Mouse (Mus musculus): Measurements from ENCODE around the gene Usp21.
"Not testable (repeated sequence)": the region's sequence is repeated elsewhere in the genome, so short reads cannot be mapped to it uniquely, and the experiment has no call there.

Gene Usp21

GRCm38 (mm10) chr1:171287136-171288081 is at the start of gene Usp21:
Gene Usp21 (minus strand): TSS chr1:171287991.
- DNase-seq (ENCODE audit: low read depth, low spot score) = peak; percentile 92

DNA sequence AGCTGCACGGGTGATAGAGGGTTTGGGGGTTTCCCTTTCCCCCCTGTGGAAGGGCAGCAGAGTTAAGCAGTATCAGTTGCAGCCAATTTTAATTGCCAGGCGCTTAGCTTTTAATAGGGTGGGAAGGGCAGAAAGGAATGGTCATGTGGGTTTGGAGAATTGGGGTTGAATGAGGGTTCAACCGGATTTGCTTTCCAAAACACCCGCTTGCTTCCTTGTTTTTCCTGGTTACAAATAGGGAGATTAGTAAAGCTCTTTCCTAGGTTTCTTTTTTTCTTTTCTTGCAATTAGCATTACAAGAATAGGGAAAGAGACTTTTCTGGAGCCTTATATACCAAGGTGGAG is 42.4 kb upstream of the Usp21 start:
- no peak for DNase-seq (ENCODE audit: low read depth, low spot score)

DNA sequence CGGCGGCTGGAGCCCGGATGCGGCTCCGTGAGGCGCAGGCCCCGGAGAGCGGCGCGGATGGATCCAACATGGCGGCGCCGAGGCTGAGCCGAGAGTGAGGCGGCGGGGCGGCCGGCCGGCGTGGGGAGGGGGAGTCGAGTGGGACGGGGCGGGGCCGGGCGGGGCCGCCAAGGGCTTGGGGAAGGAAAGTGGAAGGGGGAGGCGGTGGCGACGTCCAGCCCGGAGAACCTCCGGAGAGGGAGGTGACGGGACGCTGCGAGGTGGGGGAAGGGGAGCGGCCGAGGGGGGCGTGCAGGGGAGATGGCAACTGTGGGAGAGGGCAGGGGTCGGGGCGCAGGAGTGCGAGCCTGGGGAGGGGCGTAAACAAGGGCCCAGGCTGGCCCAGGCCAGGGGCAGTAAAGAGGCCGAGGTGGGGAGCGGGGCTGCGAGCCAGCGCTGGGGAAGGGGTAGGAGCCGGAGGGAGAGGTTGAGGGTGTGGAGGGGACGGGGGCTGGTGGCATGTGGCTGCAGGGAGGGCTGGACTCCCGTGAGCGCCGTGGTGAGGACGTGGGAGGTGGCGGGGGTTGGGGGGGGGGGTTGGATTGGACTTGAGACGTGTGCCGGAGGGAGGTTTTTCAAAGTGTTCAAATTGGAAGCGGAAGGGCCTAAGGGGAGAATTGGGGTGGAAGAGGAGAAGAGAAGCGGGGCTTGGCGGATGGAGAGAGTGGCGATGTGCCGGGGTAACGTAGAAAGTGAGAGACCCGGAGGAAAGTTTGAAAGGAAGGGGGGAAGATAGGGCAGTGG is 41.8 kb upstream of the Usp21 start:
- DNase-seq (ENCODE audit: low read depth, low spot score) = peak; percentile 80

- peak; percentile 86 for DNase-seq (ENCODE audit: low read depth, low spot score)
These were observed 41.1 kb upstream of the Usp21 start, which contains the start of gene Dedd for GRCm38 (mm10) chr1:171328839-171329432. Gene Dedd (plus strand): TSS chr1:171329145.

DNA sequence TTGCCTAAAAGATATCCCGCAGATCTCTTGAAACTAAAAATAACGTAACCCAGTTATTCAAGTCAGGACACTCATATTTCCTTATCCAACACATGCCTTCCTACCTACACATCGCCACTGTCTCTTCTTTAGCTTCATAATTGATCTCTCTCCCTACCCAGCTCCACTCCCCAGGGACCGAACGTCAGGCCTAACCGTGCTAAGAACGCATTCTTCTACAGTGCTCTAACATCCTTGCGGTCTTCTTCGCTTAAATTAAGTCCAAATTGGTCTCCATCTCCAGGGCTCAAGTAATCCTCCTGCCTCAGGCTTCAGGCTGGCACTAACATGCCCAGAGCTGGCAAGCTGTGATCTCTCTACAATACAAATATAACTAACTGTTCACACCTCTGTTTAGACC is 40.5 kb upstream of the Usp21 start:
- DNase-seq (ENCODE audit: low read depth, low spot score) = no peak

GRCm38 (mm10) chr1:171326588-171326987 is 38.8 kb upstream of the Usp21 start:
- DNase-seq (ENCODE audit: low read depth, low spot score) = not testable (repeated sequence)

DNA sequence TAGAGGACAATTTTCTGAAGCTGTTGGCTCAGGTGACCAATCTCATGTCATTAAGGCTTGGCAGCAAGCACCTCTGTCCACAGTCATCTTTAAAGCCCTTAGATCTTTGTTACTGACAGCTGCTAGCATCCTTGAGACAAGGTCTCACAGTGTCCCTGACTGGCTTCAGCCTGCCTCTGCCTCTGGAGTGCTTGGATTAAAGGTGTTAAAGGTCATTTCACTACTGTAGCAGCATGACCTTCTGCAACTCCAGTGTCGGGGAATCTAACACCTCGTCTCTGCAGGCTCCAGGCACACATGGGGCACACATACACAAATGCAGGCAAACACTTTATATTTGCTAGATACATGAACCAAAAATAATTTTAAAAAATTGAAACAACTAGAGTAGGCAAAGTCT is 37.8 kb upstream of the Usp21 start:
- no peak for DNase-seq (ENCODE audit: low read depth, low spot score)

- DNase-seq (ENCODE audit: low read depth, low spot score) = no peak
These were observed 34.2 kb upstream of the Usp21 start for GRCm38 (mm10) chr1:171322012-171322411.

DNA sequence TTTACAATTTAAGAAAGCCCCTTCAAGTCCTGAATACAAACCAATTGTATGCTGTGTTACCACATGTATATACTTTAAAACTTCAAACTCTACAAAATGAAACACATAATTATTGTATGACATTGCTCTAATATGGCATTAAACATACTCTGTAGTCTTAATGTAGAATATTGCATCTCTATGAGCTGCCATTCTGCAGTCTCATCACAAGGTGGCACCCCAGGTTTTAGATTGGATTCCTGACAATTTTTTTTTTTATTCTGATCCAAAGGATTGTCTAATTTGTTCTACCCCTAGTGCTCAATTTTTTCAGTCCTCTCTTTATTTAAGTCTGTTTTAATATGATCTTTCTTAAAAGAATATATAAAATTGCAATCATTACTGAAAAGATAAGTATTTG is 33.6 kb upstream of the Usp21 start:
- no peak for DNase-seq (ENCODE audit: low read depth, low spot score)

GRCm38 (mm10) chr1:171320151-171320550 is 32.4 kb upstream of the Usp21 start:
- DNase-seq (ENCODE audit: low read depth, low spot score) = no peak

- no peak for DNase-seq (ENCODE audit: low read depth, low spot score)
These were observed 32.0 kb upstream of the Usp21 start for GRCm38 (mm10) chr1:171319748-171320147.

DNA sequence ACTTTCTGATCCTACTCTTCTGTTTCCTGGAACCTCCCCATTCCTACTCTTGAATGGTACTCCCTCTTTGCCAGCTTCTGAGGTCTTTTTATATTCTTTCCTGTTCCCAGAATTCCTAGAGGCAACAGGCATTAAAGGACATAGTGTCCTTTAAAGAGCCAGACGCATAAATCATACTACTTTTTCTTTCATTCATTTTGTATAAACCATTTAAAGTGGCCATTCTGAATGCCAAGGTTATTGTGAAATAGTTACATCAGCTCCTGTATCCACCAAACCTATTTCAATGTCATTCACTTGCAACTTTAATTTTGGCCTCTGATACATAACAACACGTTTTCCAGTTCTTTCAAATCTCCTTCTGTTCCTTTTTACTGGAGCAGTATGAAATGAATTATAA is 21.5 kb upstream of the Usp21 start:
- DNase-seq (ENCODE audit: low read depth, low spot score) = no peak

GRCm38 (mm10) chr1:171306157-171306556 is 18.4 kb upstream of the Usp21 start:
- not testable (repeated sequence) for DNase-seq (ENCODE audit: low read depth, low spot score)

DNA sequence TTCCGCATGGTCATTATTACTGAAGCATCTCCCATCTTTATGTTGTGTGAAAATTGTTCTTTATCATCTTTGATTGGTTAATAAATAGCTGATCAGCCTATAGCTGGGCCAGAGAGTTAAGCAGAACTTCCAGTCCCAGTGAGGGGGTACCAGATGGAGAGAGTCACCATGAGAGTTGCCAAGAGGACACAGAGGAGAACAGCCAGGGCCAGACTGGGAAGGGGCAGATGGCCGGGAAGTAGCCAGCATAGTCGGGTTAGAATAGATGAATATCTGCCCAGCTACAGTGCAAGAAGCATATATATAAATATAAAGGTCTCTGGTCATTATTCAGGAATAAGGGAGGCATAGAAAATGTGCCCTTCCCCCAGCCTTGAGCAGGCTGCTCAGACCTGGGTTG is 10.4 kb upstream of the Usp21 start:
- DNase-seq (ENCODE audit: low read depth, low spot score) = no peak

DNA sequence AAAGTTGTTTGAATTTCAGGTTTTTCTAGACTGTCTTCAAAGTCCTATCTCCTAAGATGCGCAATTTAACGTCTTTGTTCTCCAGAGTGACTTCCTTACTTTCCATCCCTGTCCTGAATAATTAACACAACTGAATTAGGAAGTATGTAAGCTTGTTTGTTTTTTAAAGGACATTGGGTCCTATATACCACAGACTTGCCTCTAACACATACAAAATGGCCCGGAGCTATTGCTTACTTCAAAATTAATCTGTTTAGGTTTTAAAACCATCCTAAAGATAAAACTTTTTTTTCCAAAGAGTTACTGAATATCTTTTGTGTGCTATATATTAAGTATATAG is 7.2 kb upstream of the Usp21 start:
- no peak for DNase-seq (ENCODE audit: low read depth, low spot score)

GRCm38 (mm10) chr1:171294298-171295062 is 6.7 kb upstream of the Usp21 start, which contains the start of gene Ufc1:
Gene Ufc1 (minus strand): TSS chr1:171295024.
- DNase-seq (ENCODE audit: low read depth, low spot score) = peak; percentile 83

DNA sequence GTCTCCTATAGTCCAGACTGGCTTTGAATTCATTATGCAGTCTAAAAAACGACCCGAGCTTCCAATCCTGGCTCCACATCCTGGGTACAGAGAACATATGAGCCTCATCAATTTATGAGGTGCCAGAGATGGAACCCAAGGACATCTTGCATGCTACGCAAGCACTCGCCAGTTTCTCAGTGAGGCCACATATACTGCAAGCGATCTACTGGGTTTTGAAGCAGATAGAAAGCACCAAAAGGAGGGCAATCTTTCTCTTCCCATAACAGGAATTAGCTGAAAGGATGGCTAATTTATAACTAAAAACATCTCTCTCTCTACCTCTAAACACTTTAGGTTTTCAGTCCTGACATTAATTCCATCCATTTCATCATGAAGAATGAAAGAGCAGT is 6.1 kb upstream of the Usp21 start:
- no peak for DNase-seq (ENCODE audit: low read depth, low spot score)

DNA sequence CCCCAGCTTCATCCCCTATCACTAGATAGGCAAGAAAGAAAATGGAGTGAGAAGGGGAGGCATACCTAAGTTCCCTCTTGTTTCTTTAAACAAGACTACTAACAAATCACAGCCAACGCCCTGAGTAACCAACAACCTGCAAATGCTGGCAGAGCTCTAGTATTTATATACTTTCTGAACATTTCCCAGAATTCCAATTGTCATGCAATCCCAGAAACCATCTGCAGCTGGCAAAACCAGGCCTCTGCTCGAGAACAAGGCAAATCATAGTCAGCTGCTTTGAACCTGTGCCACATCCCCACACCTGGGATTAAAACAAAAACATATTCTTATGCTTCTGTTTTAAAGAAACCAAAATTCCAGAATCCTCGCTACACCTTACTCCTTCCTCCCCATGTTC is 5.6 kb upstream of the Usp21 start:
- DNase-seq (ENCODE audit: low read depth, low spot score) = no peak

DNA sequence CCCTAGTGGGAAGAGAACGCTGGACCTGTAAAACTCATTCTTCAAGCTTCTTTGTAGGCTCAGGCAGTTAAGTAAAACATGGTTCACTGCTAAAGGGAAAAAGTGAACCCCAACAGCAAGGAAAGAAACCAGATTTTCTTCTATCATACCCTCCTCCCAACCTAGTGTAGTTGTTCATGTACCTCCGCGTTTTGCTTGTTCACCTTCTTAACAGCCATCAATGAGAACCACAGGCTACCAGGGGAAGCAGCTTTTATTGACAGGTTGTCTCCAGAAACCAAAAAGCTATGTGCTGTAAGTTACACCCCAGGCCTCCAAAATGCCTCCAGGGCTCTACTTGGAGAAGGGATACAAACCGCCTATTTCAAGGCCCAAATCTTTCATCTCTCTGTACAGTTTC is 537 bp upstream of the Usp21 start:
- DNase-seq (ENCODE audit: low read depth, low spot score) = no peak

GRCm38 (mm10) chr1:171286517-171286916 is 1.3 kb downstream of the Usp21 start:
- DNase-seq (ENCODE audit: low read depth, low spot score) = no peak

GRCm38 (mm10) chr1:171285096-171285892 is 2.5 kb downstream of the Usp21 start:
- DNase-seq (ENCODE audit: low read depth, low spot score) = no peak
